Mouse (Mus musculus) kidney, adult 9 months (tissue): Measurements from ENCODE around the gene Ino80d.

Experiments used
- DNase-seq: peaks from one replicate; pipeline ENCODE4 v3.0.0; 2022

The Ino80d gene

DNA sequence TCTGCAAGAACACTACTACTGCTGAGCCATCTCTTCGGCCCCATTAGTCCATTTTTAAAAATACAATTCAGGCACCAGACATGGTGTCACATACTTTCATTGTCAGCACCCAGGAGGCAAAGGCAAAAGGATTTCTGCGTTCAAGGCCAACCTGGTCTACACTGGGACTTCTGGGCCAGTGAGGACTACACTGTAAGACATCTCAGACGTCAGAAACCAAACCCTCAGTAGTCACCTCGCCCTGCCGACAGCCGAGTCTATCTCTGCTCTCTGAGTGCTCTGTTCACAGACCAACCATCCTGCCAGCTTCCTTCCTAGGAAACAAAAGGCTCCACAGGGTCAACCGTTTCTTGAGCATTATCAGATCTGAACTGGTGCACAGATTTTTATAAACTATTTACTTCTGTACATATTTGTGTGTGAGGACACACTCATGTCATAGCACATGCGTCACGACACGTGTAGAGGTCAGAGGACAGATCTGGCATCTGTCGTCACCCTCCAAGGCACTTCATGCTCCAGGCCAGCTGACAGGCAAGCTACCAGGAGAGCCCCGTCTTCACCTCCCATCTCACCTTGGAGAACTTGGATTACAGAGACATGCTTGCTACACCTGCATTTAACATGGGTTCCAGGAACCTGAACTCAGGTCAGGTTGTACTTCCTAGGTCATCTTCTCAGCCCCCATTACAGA, 11.6 kb downstream of the Ino80d start:
- no peak for DNase-seq

DNA sequence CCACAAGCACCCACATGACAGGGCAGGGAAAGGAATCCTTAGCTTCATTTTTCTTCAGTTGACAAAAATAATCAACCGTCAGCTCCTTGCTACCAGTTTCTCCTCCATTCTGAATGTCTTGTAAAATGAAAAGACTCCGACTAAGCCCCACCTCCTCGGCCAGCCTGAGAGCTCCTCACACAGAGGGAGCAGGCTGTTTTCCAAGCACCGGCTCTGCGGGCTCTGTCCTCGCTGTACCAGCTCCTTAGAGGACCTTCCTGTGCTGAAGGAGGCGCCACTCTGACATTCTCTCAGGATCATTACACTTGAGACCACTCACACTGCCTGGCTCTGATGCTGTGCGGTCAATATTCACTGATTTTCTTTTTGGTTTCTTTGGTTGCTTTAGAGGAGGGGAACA, 14.3 kb downstream of the Ino80d start:
- DNase-seq: no peak

DNA sequence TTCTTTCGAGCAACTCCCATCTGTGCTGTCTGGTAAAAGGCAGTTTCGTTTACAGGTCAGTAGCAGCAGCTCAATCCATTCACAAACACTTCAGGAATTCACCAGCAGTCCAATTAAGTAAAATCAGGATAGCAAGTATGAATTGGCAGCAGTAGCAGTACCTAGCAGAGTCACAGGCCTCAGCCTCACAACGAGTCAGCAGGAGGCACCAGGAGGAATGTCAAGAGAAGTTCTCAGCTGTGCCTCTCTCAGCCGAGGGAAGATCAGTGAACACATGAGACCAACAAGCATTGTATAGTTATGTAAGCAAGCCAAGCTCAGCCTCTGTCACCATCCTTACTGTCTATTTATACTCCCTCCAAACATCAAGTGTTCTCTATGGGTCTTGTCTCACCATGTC, 15.6 kb downstream of the Ino80d start:
- no peak for DNase-seq

DNA sequence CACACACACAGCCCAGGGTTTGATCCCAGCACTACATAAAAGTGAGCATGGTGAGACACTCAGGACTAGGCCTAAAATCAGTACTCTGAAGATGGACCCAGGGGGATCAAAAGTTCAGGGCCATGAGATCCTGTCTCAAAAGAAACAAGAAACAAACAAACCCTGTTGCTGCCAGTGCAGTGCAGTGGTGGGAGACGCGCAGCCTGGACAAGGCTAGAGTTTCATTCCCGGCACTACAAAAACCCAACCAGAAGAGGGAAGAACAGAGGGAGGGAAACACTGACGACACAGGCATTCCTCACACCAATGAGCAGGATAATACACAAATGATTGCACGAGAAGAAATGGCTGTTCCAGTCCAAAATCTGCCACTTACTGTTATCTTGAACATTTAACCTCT, 18.4 kb downstream of the Ino80d start:
- DNase-seq: no peak

DNA sequence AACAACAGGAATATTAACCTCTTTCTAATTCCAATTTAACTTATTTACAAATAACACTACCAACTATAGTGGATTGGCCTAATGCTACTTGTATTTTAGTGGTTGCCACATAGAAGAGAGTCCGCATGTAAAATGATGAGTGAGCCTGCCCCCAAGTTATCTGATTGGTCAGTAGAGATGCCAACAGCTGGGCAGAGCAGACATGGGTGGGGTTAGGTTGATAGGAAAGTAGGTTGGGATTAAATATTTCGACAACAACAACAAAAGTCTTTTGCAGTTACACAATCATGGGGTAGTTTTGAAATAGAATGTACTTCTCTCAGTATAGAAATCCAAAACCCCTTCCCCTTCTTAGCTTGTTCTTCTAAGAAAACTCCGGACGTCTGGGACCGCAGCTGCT, 24.7 kb downstream of the Ino80d start:
- no peak for DNase-seq

DNA sequence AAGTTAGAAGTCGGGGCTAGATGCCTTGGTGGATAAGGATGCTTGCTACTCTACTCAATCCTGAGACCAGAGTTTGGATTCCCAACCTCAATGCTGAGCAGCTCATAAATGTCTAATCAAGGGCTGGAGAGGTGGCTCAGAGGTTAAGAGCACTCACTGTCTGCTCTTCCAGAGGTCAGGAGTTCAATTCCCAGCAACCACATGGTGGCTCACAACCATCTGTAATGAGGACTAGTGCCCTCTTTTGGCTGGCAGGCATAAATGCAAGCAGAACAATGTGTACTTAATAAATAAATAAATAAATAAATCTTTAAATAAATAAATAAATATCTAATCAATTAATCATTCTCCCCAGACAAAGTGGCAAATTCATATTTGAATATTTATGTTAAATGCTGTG, 25.9 kb downstream of the Ino80d start:
- no peak for DNase-seq

DNA sequence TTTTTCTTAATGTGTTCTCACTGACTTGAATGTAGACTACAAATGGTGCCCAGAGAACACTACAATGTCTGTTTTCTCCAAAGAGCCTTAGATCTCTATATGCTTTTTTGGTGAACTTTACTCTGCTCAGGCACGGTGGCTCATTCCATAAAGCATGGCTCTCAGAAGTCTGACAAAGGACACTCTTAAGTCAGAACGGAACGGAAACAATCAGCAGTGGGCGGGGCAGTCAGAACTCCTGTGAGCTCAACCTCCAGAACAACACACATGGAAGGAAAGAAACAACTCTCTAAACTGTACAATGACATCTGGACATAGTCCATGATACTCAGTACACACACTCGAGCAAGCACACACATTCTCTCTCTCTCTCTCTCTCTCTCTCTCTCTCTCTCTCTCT, 34.2 kb downstream of the Ino80d start:
- no peak for DNase-seq

DNA sequence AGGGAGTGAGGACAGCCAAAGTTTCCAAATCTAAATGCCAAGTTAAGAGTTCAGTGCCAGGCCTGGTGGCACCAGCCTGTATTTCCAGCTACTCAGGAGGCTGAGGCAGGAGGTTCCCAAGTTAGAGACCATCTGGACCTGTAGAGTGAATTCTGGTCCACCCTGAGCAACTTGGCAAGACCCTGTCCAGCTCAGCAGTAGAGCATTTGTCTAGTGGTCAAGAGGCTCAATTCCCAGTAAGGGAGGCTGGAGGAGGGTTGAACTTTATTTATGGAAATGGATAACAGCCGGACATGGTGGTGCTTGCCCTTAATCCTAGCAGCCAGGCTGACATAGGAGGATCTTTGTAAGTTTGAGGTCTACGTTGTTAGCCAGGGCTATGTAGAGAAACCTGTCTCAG, 38.1 kb downstream of the Ino80d start:
- no peak for DNase-seq

DNA sequence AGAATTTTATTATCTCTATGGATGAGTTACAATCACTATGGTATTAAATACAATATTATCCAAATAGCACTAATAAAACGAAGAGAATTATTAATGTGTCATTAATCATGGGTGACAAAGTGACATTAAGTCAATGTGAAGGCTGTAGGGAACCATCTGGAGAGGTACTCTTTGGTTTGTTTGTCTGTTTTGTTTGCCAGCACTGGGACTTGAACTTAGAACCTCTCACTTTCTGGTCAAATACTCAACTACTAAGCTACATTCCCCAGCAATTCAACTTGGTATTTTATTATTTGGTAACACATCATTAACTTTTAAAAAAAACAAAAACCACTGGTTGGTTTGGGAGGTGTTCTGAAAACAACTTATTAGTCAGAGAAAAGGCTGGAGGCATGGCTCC, 43.1 kb downstream of the Ino80d start:
- no peak for DNase-seq

DNA sequence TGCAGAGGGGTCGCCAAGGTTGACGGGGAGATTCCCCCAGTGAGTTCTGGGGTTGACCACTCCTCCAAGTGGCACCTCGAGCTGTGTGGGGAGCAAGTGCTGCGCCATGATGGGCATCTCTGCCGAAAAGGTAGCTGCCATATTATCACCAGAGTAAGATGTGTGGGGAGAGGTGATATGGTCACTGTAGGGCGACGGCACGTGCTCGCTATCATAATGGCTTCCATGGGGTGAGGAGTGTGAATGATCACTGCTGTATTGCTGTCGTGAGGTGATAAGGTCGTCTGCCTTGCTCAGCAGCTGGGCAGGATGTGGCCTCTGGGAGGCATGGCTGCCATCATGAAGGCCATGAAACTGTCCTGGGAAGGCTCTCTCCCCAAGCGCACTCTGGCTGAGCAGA, 56.1 kb downstream of the Ino80d start:
- DNase-seq: no peak

DNA sequence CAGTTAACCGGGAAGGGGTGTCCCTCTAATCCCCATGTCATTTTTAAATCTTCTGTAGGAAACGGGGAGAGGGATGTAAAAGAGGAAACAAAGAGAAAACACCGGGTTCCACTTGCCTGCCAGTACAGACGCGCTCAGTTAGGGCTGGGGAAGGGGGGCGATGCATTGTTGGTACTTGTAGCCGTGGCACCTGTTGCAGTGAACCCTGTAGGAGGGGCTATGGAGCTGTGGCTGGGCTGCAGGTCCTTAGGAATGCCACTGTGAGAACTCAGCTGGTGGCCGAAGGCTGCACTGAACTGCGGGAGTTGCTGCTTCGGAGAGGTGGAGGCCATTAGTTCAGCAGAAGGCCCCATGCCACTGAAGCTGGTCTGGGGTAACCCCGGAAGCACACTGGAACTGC, 56.6 kb downstream of the Ino80d start:
- no peak for DNase-seq

DNA sequence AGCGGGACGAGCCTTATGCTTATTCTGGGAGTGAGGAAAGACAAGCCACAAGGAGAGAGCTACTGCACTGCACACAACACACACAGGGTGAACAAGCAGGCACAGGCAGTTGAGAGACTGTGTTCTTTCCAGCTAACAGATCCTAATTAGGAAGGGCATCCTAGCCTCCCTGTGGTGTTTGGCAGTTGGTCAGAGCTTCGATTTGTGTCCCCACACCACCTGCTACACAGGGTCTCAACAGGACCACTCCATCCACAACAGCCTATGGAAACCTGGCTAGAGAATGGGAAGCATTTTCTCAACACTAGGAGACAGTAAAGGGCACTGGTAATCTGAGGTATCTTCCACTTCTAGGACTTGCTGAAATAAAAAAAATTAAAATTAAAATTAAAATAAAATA, 57.1 kb downstream of the Ino80d start:
- DNase-seq: no peak

DNA sequence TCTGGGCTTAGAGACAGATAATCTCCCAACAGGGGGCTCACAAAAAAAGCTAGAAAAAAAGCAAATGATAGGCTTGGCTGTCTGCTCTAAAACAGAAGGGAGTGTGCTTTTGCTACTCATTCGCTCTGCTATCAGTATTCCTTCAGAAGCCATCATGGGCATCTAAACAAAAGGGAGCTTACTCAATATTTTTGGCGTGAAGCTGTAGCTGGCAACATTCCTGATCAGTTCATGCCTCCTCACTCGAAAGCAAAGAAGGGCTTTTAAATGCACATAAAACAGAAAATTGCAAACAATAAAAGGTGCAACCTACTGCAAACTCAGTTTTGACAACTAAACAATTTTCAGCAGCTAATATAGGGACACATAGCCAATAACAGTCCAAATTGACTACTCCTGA, 59.1 kb downstream of the Ino80d start:
- DNase-seq: no peak

DNA sequence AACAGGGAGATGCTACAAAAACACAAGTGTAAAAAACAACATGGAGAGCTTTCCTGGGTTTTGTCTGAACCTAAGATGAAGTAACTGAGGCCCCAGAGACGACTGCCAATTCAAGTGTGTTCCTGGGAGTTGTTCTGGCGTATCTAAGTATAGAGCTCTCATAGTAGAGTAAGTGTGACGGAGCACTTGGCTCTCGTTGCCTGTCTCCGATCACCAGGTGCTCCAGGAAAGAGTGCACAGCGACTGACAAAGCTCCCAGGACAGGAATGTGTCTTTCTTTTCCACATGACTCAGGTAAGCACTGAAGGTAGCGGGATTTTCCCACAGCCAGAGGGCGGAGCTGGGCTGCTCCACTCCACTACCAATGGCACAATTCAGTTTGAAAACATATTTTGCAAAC, 63.6 kb downstream of the Ino80d start:
- DNase-seq: no peak

DNA sequence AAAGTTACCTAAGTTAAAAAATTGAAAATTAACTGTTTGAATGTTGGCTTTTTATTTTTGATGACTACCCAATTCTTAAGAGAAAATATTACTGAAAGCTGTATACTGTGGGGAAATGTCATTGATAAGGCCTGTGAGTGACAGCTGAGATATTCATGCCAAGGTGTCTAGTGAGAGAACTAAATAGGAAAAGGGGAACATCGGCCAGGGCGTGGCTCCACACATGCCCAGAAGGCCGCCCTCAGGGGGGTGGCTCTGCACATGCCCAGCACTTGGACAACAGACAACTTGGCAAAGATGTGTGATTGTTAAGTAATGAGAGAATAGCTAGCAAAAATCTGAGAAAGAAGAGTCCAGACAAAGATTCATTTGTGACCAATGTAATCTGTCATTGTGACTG, 64.5 kb downstream of the Ino80d start:
- peak; percentile 22 for DNase-seq

DNA sequence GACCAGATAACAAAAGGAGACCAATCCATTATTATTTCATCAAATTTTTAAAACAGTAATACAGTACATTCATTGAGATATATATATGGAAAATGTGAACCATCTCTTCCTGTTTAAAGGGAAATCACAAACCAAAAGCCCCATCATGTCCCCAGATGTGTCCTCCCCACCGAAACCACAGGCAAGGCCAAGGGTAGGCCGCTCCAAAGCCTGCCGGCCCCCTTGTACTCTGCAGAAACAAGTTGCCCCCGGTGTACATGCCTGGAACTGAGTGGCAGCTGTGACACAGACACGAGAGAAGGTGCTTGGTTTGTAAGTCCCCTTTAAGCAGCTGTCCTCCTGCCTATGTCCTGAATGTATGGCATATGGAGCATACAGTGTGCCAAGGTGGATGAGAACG, 66.5 kb downstream of the Ino80d start:
- DNase-seq: no peak

DNA sequence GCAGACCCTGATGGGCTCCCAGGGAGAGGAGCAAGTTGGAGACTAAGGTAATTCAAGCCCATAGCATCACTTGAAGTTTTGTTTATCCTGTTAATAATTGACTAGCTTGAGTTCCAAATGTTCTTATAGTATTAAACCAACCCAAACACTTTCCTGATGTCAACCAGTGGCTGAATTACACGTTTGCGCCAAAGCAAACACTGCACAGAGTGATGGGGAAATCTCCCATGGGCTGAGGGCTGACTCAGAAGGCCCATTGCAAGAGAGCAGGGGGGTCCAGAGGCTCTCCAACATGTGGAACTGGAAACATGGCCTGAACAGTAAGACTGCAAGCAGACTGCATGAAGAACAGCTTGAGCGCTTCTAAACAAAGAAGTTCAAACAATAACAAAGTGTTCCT, 81.5 kb downstream of the Ino80d start:
- no peak for DNase-seq

DNA sequence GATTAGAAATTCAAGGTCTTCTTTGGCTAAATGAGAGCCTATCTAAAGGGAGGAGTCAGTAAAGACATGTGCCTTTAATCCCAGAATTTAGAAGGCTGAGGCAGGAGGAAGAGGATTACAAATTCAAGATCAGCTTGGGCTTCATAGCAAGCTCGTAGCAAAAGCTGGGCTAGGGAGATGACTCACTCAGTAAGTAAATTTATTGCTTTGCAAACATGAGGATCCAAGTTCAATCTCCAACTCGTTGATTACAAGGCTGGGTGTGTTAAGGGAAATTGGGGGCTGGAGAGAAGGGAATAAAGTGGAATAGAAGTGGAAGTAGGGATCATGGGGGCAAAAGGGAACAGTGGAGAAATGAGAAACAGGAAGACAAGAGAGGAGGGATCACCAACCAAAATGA, 94.6 kb downstream of the Ino80d start:
- no peak for DNase-seq

DNA sequence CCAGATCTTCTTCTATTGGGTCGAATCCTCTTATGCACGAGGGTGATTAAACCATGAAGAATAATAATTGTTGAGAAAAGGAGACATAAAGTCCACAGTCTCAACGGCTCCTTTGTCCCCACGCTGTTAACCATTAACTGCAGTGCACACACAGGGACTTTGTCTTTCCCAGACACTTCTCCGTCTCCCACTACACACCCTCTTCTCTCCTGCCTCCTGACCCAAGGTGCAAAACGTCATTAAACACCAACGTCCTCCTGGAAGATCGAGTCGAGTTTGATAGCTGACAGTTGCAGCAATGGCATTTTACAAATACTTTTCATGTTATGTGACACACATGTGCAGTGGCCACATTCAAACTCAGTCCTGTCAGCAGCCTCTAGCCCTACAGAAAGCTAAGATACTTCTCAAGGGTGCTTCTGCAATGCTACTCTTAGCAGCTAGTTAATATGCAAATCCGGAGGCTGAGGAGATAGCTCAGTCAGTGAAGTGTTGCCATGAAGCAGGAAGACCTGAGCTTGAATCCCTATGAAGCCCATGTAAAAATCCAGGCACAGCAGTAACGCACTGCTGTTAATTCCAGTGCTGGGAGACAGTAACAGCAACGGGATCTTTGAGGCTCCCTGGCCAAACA, 109.3 kb downstream of the Ino80d start:
- peak; percentile 66 for DNase-seq

DNA sequence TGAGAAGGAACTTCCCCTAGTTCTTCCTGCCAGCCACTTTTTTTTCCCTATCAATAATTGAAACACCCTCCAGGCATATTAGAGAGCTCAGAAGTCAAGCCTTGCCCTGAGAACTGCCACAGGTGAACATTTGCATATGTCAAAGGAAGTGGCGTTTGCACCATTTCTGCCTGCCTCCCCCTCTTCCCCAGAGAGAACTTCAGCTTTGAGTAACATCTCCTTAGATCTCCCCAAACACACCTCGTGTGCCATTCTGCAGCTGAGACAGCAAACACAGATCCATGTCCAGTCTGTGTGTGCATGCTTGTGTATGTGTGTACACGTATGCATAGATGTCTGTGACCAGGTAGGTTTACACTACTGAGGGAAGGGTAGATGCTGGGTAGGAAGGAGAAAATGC, 112.6 kb downstream of the Ino80d start:
- DNase-seq: no peak

DNA sequence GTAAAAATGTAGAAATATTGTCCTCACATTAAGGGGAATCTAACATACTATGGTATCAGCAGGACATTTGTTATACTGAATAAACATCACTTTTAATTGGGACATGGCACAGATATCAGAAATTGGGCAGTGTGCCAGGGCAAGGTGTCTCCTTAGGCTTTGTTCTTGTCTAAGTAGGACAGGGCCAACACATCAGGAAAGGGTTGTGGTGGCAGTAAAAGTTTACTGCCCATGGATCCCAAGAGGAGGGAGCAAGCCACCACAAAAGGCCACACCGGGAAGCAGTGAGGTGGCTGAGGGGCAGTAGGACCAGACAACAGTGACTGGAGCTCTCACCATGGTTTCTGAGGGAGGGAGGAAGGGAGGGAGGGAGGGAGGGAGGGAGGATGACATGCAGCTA, 121.1 kb downstream of the Ino80d start:
- no peak for DNase-seq

DNA sequence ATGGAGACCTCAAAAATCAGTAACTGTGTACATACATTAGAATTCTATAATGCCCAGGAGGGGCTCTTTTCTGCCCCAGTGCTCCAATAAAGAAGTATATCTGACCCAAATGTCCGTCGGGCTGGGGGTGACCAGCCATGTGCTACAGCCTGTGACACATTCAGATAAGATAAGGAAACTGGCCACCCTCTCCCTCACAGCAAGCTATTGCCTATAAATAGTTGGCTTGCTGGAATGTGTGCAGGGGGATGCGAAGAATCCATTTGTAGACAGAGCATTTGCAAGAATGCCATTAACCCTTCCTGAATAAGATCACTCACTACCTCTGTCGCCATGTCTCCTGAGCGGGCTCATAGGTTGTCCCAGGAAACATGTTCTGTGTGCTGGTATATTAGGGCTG, 121.8 kb downstream of the Ino80d start:
- DNase-seq: no peak

DNA sequence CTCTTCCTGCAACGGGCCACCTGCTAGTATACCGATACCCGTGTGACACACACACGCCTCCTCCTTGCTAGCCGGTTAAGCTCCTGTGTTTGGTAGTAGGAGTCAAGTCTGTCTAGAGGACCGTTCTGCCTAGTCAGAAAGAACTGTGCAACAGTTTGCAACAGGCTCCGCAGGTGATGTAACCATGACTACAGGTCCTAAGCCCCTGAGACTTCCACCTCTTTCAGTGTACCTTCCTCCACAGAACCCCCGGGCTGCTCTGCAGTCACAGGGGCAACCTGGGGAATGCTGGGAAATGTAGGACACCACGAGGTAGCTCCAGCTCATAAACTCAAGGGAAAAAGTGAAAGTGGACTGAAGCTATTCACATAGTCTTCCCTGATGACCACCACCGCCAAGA, 123.4 kb downstream of the Ino80d start:
- DNase-seq: no peak

DNA sequence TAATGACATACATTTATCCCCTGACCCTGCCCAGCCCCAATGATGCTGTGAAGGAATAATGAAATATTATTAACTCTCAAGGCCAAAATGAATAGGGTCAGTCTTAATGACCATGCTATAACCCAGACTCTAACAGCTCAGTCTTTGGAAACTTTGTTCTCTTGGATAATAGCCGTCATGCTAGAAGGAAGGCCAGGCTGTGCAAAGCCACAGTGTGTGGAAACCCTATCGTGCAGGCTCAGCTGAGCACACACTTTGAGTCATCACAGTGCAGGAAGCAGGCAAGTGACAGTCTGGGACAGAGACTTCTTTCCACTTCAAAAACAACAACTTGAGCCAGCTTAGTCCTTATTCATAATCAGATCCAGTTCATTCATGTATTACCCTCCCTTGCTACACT, 126.9 kb downstream of the Ino80d start:
- DNase-seq: no peak

DNA sequence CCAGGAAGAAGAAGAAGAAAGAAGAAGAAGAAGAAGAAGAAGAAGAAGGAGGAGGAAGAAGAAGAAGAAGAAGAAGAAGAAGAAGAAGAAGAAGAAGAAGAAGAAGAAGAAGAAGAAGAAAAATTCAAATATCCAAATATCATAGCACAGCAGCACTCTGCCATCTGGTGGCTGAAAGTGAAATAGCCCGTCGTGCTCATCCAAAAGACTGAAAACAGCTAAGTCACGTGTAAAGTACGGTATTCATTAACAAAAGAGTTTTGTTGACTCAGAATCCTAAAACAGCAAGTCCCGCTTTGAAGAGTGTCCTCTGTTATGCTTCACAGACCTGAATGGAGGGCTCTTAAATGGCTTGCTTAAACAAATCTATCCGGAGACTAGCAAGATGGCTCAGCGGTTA, 128.2 kb downstream of the Ino80d start:
- peak; percentile 84 for DNase-seq
